Mouse (Mus musculus) CH12.LX (cell line): ENCODE data around the gene Upf3b. TPM values are rescaled to one million over a fixed set of nuclear protein-coding genes. Genes with fewer than 3 reads are reported as not detected.

Experiments
- DNase-seq: peaks from one replicate; pipeline ENCODE4 v3.0.0-alpha.2; 2013; ENCODE audit errors: extremely low read depth
- H3K27ac ChIP-seq: 2 replicates; pipeline ENCODE4 v1.5.1; 2012; ENCODE audit warnings: low read depth, mild to moderate bottlenecking, control low read depth, moderate library complexity; ENCODE audit not compliant: insufficient read depth
- H3K27me3 ChIP-seq: replicated peaks from 2 replicates; pipeline ENCODE3; 2012; ENCODE audit warnings: inconsistent platforms
- H3K36me3 ChIP-seq, 2 experiments: replicated peaks in 1 of 2; 2 replicates each; pipeline versions ENCODE3 to v1.6.1; 2012; ENCODE audit warnings: inconsistent platforms in 1 of 2, low read length in 1 of 2, mild to moderate bottlenecking in 1 of 2, mixed read lengths in 1 of 2, moderate library complexity in 1 of 2; ENCODE audit not compliant: control insufficient read depth in 1 of 2, insufficient read depth in 1 of 2
- H3K4me1 ChIP-seq, 2 experiments: 2 replicates each; pipeline ENCODE4 v1.6.1; 2012; ENCODE audit warnings: inconsistent platforms in 1 of 2, moderate library complexity in 1 of 2; ENCODE audit not compliant: insufficient read depth in 2 of 2, control insufficient read depth in 1 of 2
- H3K4me2 ChIP-seq: 2 replicates; pipeline ENCODE4 v1.6.1; 2012; ENCODE audit warnings: low read depth, mild to moderate bottlenecking, control low read depth; ENCODE audit not compliant: poor library complexity, insufficient read depth, severe bottlenecking
- H3K4me3 ChIP-seq, 3 experiments: fragments of 150-350 bp in 1 of 3; sonication (generic) in 1 of 3; replicated peaks in 1 of 3; 2 replicates each; pipeline versions ENCODE3 to v1.5.1; 2011 to 2012; ENCODE audit warnings: low read depth in 2 of 3, low read length in 2 of 3, mild to moderate bottlenecking in 2 of 3, moderate library complexity in 2 of 3, control low read depth in 1 of 3, improper control_type of control experiment in 1 of 3, inconsistent platforms in 1 of 3, mixed read lengths in 1 of 3; ENCODE audit not compliant: poor library complexity in 1 of 3
- H3K79me2 ChIP-seq: replicated peaks from 2 replicates; pipeline ENCODE4 v1.6.1; 2012; ENCODE audit warnings: mild to moderate bottlenecking, moderate library complexity; ENCODE audit not compliant: control insufficient read depth, poor library complexity, insufficient read depth, severe bottlenecking; ENCODE audit errors: extremely low read depth
- H3K9ac ChIP-seq: 2 replicates; pipeline ENCODE4 v1.6.1; 2012; ENCODE audit warnings: low read depth, mild to moderate bottlenecking, control low read depth, moderate library complexity; ENCODE audit not compliant: insufficient read depth
- H3K9me3 ChIP-seq: replicated peaks from 2 replicates; pipeline ENCODE3; 2012; ENCODE audit warnings: low read length, inconsistent platforms, mixed read lengths
- BHLHE40 ChIP-seq: IDR thresholded peaks from 2 replicates; pipeline ENCODE4 v1.6.1; 2011; ENCODE audit warnings: mild to moderate bottlenecking, low read depth, low read length, improper control_type of control experiment
- CHD2 ChIP-seq: IDR thresholded peaks from 2 replicates; pipeline ENCODE4 v1.6.1; 2011; ENCODE audit warnings: low read length, improper control_type of control experiment
- CTCF ChIP-seq, 2 experiments: IDR thresholded peaks in 1 of 2; conservative IDR thresholded peaks in 1 of 2; 2 replicates each; pipeline ENCODE4 v1.5.1; 2011 to 2012; ENCODE audit warnings: low read depth in 2 of 2, low read length in 2 of 2, improper control_type of control experiment in 1 of 2, inconsistent platforms in 1 of 2, mild to moderate bottlenecking in 1 of 2, moderate library complexity in 1 of 2
- E2F4 ChIP-seq: IDR thresholded peaks from 2 replicates; pipeline ENCODE4 v1.6.1; 2011; ENCODE audit warnings: low read depth, low read length, improper control_type of control experiment; ENCODE audit not compliant: insufficient replicate concordance
- EP300 ChIP-seq: IDR thresholded peaks from 2 replicates; pipeline ENCODE4 v1.6.1; 2011; ENCODE audit warnings: low read length, improper control_type of control experiment
- ETS1 ChIP-seq: conservative IDR thresholded peaks from 2 replicates; pipeline ENCODE4 v1.6.1; 2012; ENCODE audit warnings: low read depth, mild to moderate bottlenecking, inconsistent platforms, low read length, improper control_type of control experiment, moderate library complexity
- HCFC1 ChIP-seq: IDR thresholded peaks from 2 replicates; pipeline ENCODE4 v1.6.1; 2012; ENCODE audit warnings: low read depth, mild to moderate bottlenecking, inconsistent platforms, low read length, improper control_type of control experiment
- IRF4 ChIP-seq: IDR thresholded peaks from 2 replicates; pipeline ENCODE4 v1.6.1; 2014; ENCODE audit warnings: low read depth, mild to moderate bottlenecking, inconsistent platforms, low read length, improper control_type of control experiment
- JUN ChIP-seq: IDR thresholded peaks from 2 replicates; pipeline ENCODE4 v1.6.1; 2011; ENCODE audit warnings: low read depth, mild to moderate bottlenecking, low read length, improper control_type of control experiment, moderate library complexity; ENCODE audit not compliant: insufficient read depth
- JUND ChIP-seq: conservative IDR thresholded peaks from 2 replicates; pipeline ENCODE4 v1.6.1; 2011; ENCODE audit warnings: low read depth, low read length, improper control_type of control experiment
- KAT2A ChIP-seq: IDR thresholded peaks from 2 replicates; pipeline ENCODE4 v1.6.1; 2012; ENCODE audit warnings: low read length, improper control_type of control experiment, inconsistent platforms; ENCODE audit not compliant: insufficient replicate concordance
- MAFK ChIP-seq: IDR thresholded peaks from 2 replicates; pipeline ENCODE4 v1.6.1; 2011; ENCODE audit warnings: low read length, improper control_type of control experiment; ENCODE audit not compliant: insufficient replicate concordance
- MAX ChIP-seq: IDR thresholded peaks from 2 replicates; pipeline ENCODE4 v1.6.1; 2011; ENCODE audit warnings: low read length, improper control_type of control experiment
- MAZ ChIP-seq: IDR thresholded peaks from 2 replicates; pipeline ENCODE4 v1.6.1; 2012; ENCODE audit warnings: low read depth, mild to moderate bottlenecking, inconsistent platforms, low read length, improper control_type of control experiment, moderate library complexity
- MXI1 ChIP-seq: IDR thresholded peaks from 2 replicates; pipeline ENCODE4 v1.6.1; 2011; ENCODE audit warnings: mild to moderate bottlenecking, low read depth, low read length, improper control_type of control experiment
- MYC ChIP-seq: IDR thresholded peaks from 2 replicates; pipeline ENCODE4 v1.6.1; 2011; ENCODE audit warnings: low read depth, mild to moderate bottlenecking, improper control_type of control experiment, low read length
- NELFE ChIP-seq: IDR thresholded peaks from 2 replicates; pipeline ENCODE4 v1.6.1; 2011; ENCODE audit warnings: low read depth, low read length, improper control_type of control experiment
- NRF1 ChIP-seq: IDR thresholded peaks from 2 replicates; pipeline ENCODE4 v1.6.1; 2014; ENCODE audit warnings: low read depth, mild to moderate bottlenecking, inconsistent platforms, low read length, improper control_type of control experiment, moderate library complexity
- PAX5 ChIP-seq: IDR thresholded peaks from 2 replicates; pipeline ENCODE4 v1.6.1; 2012; ENCODE audit warnings: low read length, inconsistent platforms, mixed read lengths
- POLR2A ChIP-seq: IDR thresholded peaks from 2 replicates; pipeline ENCODE4 v1.6.1; 2011; ENCODE audit warnings: low read depth, mild to moderate bottlenecking, improper control_type of control experiment, low read length
- POLR2AphosphoS2 ChIP-seq: IDR thresholded peaks from 2 replicates; pipeline ENCODE4 v1.6.1; 2011; ENCODE audit warnings: low read depth, low read length, improper control_type of control experiment
- RCOR1 ChIP-seq: conservative IDR thresholded peaks from 2 replicates; pipeline ENCODE4 v1.6.1; 2012; ENCODE audit warnings: low read depth, mild to moderate bottlenecking, inconsistent platforms, low read length, improper control_type of control experiment
- SIN3A ChIP-seq: IDR thresholded peaks from 2 replicates; pipeline ENCODE4 v1.6.1; 2012; ENCODE audit warnings: low read length, improper control_type of control experiment, inconsistent platforms
- SMC3 ChIP-seq: IDR thresholded peaks from 2 replicates; pipeline ENCODE4 v1.6.1; 2011; ENCODE audit warnings: low read depth, low read length, improper control_type of control experiment
- TBP ChIP-seq: conservative IDR thresholded peaks from 2 replicates; pipeline ENCODE4 v1.6.1; 2011; ENCODE audit warnings: low read depth, low read length, improper control_type of control experiment
- TCF12 ChIP-seq: IDR thresholded peaks from 2 replicates; pipeline ENCODE4 v1.6.1; 2014; ENCODE audit warnings: low read depth, mild to moderate bottlenecking, inconsistent platforms, low read length, improper control_type of control experiment
- USF1 ChIP-seq: IDR thresholded peaks from 2 replicates; pipeline ENCODE4 v1.6.1; 2014; ENCODE audit warnings: low read depth, mild to moderate bottlenecking, inconsistent platforms, low read length, improper control_type of control experiment
- USF2 ChIP-seq: conservative IDR thresholded peaks from 2 replicates; pipeline ENCODE4 v1.6.1; 2011; ENCODE audit warnings: low read depth, low read length, improper control_type of control experiment
- ZC3H11A ChIP-seq: IDR thresholded peaks from 2 replicates; pipeline ENCODE4 v1.6.1; 2012; ENCODE audit warnings: low read depth, mild to moderate bottlenecking, inconsistent platforms, low read length, improper control_type of control experiment
- ZKSCAN1 ChIP-seq: IDR thresholded peaks from 2 replicates; pipeline ENCODE4 v1.6.1; 2012; ENCODE audit warnings: low read depth, inconsistent platforms, low read length, improper control_type of control experiment, borderline replicate concordance
- ZMIZ1 ChIP-seq: IDR thresholded peaks from 2 replicates; pipeline ENCODE4 v1.6.1; 2012; ENCODE audit warnings: low read depth, mild to moderate bottlenecking, inconsistent platforms, low read length, improper control_type of control experiment
- ZNF384 ChIP-seq: IDR thresholded peaks from 2 replicates; pipeline ENCODE4 v1.6.1; 2012; ENCODE audit warnings: low read depth, low read length, improper control_type of control experiment, inconsistent platforms
- dilution Hi-C: fragments of 300-500 bp; cut with MboI; formaldehyde crosslinking; loops from 2 replicates; pipeline ENCODE4 v1.14.3; 2020; ENCODE audit warnings: low sequenced_read_pairs; ENCODE audit not compliant: extremely low pct_unique_long_range_greater_than_20kb, extremely low pct_ligation_motif_present
- in situ Hi-C: fragments of 300-500 bp; cut with MboI; formaldehyde crosslinking; loops from 3 replicates; pipeline ENCODE4 v1.14.3; 2019; ENCODE audit warnings: low sequenced_read_pairs, low pct_ligation_motif_present, low pct_unique_long_range_greater_than_20kb, mixed read lengths
- polyA plus RNA-seq: library from polyadenylated mRNA; unstranded; fragments of >175 nt; gene quantifications from 2 replicates; pipeline ENCODE4 v1.2.1, GENCODE M21; 2012; ENCODE audit warnings: low read depth; ENCODE audit not compliant: insufficient read length
- total RNA-seq, 2 experiments: library from RNA; depleted of rRNA; stranded (reverse); fragments of 300-350 nt in 1 of 2; fragments of >200 nt in 1 of 2; gene quantifications; 2 replicates each; pipeline ENCODE4 v1.2.3; 2012 to 2014

The Upf3b gene
- total and polyA plus RNA-seq, 3 experiments = 13.4 to 57.7 (median 14.2) TPM

DNA sequence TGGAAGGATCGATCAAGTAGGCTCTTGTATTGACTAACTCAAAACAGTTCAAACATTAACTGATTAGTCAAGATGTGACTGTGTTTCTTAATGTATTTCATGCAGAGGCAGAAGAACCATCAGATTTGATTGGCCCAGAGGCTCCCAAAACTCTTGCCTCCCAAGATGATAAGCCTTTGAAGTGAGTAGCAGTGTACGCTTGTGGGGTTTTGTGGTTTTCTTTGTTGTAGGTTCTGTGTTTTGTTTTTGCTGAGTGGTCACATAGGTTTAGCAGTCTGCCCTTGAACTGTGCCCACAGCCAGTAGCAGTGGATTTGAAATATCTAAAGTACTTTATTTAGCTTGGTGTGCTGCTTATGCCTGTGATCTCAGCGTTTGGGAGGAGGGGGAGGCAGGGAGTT, 31.6 kb upstream of the Upf3b start:
- peaks cover 37 to 53% of the 10 kb centered on the region in 2 experiments for H3K36me3 ChIP-seq

DNA sequence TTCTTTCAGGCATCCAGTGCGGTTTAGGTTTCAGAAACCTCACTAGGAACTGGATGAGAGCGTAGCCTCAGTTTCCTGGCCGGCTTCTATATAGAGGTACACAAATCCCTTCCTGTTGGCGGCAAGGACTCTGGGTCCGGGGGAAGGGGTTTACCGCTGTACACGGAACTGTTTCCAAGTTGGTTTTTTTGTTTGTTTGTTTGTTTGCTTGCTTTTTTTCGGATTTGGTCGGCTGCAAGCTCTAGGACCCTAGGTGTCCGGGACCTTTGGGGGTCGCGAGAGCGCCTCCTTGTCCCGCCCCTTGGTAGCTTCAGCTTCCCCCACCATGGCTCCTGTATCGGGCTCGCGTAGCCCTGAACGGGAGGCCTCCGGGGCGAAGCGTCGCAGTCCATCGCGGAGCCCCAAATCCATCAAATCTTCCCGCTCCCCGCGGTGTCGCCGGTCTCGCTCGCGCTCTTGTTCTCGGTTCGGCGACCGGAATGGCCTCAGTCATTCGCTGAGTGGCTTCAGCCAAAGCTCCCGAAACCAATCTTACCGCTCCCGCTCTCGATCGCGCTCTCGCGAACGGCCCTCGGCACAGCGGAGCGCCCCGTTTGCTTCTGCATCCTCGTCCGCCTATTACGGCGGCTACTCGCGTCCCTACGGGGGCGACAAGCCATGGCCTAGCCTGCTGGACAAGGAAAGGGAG, 16.7 kb upstream of the Upf3b start, which contains the start of gene Nkap:
TSS of gene Nkap (plus strand) at position 125 of the 688 bp plus-strand sequence.
- H3K36me3 ChIP-seq = no peaks in the 10 kb centered on the region
- in situ Hi-C loops (no loop called here), dilution Hi-C loops (no loop called here)
- peak within 1 kb of the TSS; percentile 68 to 94 (median 72) for H3K4me3 ChIP-seq
- no peaks in the 10 kb centered on the region for H3K4me1 ChIP-seq
- peak; percentile 78 for DNase-seq
- H3K79me2 ChIP-seq = peaks cover 24% of the 10 kb centered on the region
- H3K9me3 ChIP-seq = no peaks in the 10 kb centered on the region
- H3K4me2 ChIP-seq = peak within 1 kb of the TSS; percentile 47; the same call in 1 of the 2 replicates
- H3K27me3 ChIP-seq = no peaks in the 10 kb centered on the region
- H3K27ac ChIP-seq = peak within 1 kb of the TSS; percentile 90
- H3K9ac ChIP-seq = peak within 1 kb of the TSS; percentile 98
- peak; percentile 33 for TF ChIP-seq POLR2A
- peak; percentile 82; the same call in 1 of the 2 replicates for TF ChIP-seq E2F4
- no peak for TF ChIP-seq MAFK
- peak; percentile 91 for TF ChIP-seq SIN3A
- no peak for TF ChIP-seq ETS1
- peak; percentile 91 for TF ChIP-seq TBP
- TF ChIP-seq USF1 = no peak
- no peak for TF ChIP-seq JUN
- TF ChIP-seq NRF1 = 0 out of 2 replicates have a peak, but pooled peaks have one; percentile 29
- no peak for TF ChIP-seq ZKSCAN1
- 0 out of 2 replicates have a peak, but pooled peaks have one; percentile 16 for TF ChIP-seq MYC
- TF ChIP-seq POLR2AphosphoS2 = no peak
- no peak for TF ChIP-seq PAX5
- peak; percentile 58 for TF ChIP-seq CHD2
- no peak for TF ChIP-seq EP300
- TF ChIP-seq SMC3 = no peak
- no peak for TF ChIP-seq JUND
- TF ChIP-seq ZC3H11A = no peak
- peak; percentile 89 for TF ChIP-seq HCFC1
- TF ChIP-seq TCF12 = peak; percentile 72
- TF ChIP-seq MAX = peak; percentile 29; the same call in 1 of the 2 replicates
- no peak for TF ChIP-seq USF2
- TF ChIP-seq NELFE = no peak; the same call in 1 of the 2 replicates
- TF ChIP-seq MXI1 = peak; percentile 45; the same call in 1 of the 2 replicates
- TF ChIP-seq CTCF (conservative IDR thresholded peaks at IDR 0.05 in 1 of 2, IDR thresholded peaks at IDR 0.05 in 1 of 2; ENCODE audit: low read depth in 2 of 2, low read length in 2 of 2) = no peak
- TF ChIP-seq IRF4 = peak; percentile 28; the same call in 1 of the 2 replicates
- TF ChIP-seq MAZ = no peak
- peak; percentile 74; the same call in 1 of the 2 replicates for TF ChIP-seq KAT2A
- TF ChIP-seq BHLHE40 = no peak
- TF ChIP-seq RCOR1 = no peak
- TF ChIP-seq ZNF384 = peak; percentile 53; the same call in 1 of the 2 replicates

More for the DNA sequence above, 31.6 kb upstream of the Upf3b start:
- Histone ChIP-seq H3K4me2 (no peak overlapping the region), H3K9ac (no peak overlapping the region), H3K79me2 (0 out of 2 replicates have a peak, but pooled peaks cover 2% of the 10 kb centered on the region), H3K27me3 (no peaks in the 10 kb centered on the region), H3K27ac (no peak overlapping the region), H3K4me3 (no peak overlapping the region), H3K9me3 (no peaks in the 10 kb centered on the region), H3K4me1 (no peaks in the 10 kb centered on the region)
- dilution Hi-C loops (no loop called here), in situ Hi-C loops (no loop called here)
- DNase-seq = no peak
- no peak for TF ChIP-seq MXI1
- TF ChIP-seq MAFK = no peak
- no peak for TF ChIP-seq KAT2A
- TF ChIP-seq ZMIZ1 = no peak
